Mouse (Mus musculus): ENCODE measurements around the gene 1700018B08Rik. TPM values are rescaled to one million over a fixed set of nuclear protein-coding genes. Genes with fewer than 3 reads are reported as not detected.

Gene 1700018B08Rik
- polyA plus RNA-seq, 1 experiment from 2014 or later, result not detected

- no peaks in the 10 kb centered on the region for H3K27me3 ChIP-seq (ENCODE audit: control insufficient read depth, insufficient read depth, low read length)
- H3K4me3 ChIP-seq (ENCODE audit: low read length), result no peak overlapping the region
- 38% methylated on average over 8 of the region's 8 CpGs for WGBS
- H3K27ac ChIP-seq (ENCODE audit: low read length), result no peak overlapping the region
- no peak overlapping the region for H3K4me2 ChIP-seq (ENCODE audit: low read depth, low read length)
- H3K9ac ChIP-seq (ENCODE audit: low read length), result no peak overlapping the region
- ATAC-seq (replicated peaks; ENCODE audit: extremely low read depth, insufficient read depth, low FRiP score), result no peak
- H3K9me3 ChIP-seq (replicated peaks; ENCODE audit: control insufficient read depth, low read length), result no peaks in the 10 kb centered on the region
- H3K4me1 ChIP-seq (ENCODE audit: control insufficient read depth, insufficient read depth, low read length), result peaks cover 7% of the 10 kb centered on the region
- H3K36me3 ChIP-seq (ENCODE audit: control insufficient read depth, insufficient read depth), result no peaks in the 10 kb centered on the region
Observed at GRCm38 (mm10) chr8:121583653-121584052, 39.5 kb upstream of the 1700018B08Rik start.

GRCm38 (mm10) chr8:121580465-121580864, 36.3 kb upstream of the 1700018B08Rik start:
- 36% methylated on average over 9 of the region's 9 CpGs for WGBS

GRCm38 (mm10) chr8:121578676-121579451, 34.7 kb upstream of the 1700018B08Rik start, which contains the start of gene Fbxo31:
Fbxo31 (minus strand) TSS chr8:121578806.
- no peaks in the 10 kb centered on the region for H3K36me3 ChIP-seq (ENCODE audit: control insufficient read depth, insufficient read depth)
- 1% methylated on average over 55 of the region's 63 CpGs for WGBS
- H3K4me2 ChIP-seq (ENCODE audit: low read depth, low read length), result peak within 1 kb of the TSS; percentile 94
- ATAC-seq (replicated peaks; ENCODE audit: extremely low read depth, insufficient read depth, low FRiP score), result peak; percentile 91
- H3K27me3 ChIP-seq (ENCODE audit: control insufficient read depth, insufficient read depth, low read length), result no peaks in the 10 kb centered on the region
- H3K9me3 ChIP-seq (replicated peaks; ENCODE audit: control insufficient read depth, low read length), result no peaks in the 10 kb centered on the region
- peaks cover 12% of the 10 kb centered on the region for H3K4me1 ChIP-seq (ENCODE audit: control insufficient read depth, insufficient read depth, low read length)
- H3K27ac ChIP-seq (ENCODE audit: low read length), result peak within 1 kb of the TSS; percentile 50
- H3K4me3 ChIP-seq (ENCODE audit: low read length), result peak within 1 kb of the TSS; percentile 93
- peak within 1 kb of the TSS; percentile 94 for H3K9ac ChIP-seq (ENCODE audit: low read length)

More at GRCm38 (mm10) chr8:121580465-121580864, 36.3 kb upstream of the 1700018B08Rik start:
- no peak for ATAC-seq (replicated peaks; ENCODE audit: extremely low read depth, insufficient read depth, low FRiP score)
- Histone ChIP-seq H3K36me3 (ENCODE audit: control insufficient read depth, insufficient read depth) (no peaks in the 10 kb centered on the region), H3K4me1 (ENCODE audit: control insufficient read depth, insufficient read depth, low read length) (peaks cover 16% of the 10 kb centered on the region), H3K4me3 (ENCODE audit: low read length) (no peak overlapping the region), H3K4me2 (ENCODE audit: low read depth, low read length) (no peak overlapping the region), H3K27me3 (ENCODE audit: control insufficient read depth, insufficient read depth, low read length) (no peaks in the 10 kb centered on the region), H3K9me3 (replicated peaks; ENCODE audit: control insufficient read depth, low read length) (no peaks in the 10 kb centered on the region), H3K27ac (ENCODE audit: low read length) (no peak overlapping the region), H3K9ac (ENCODE audit: low read length) (no peak overlapping the region)

GRCm38 (mm10) chr8:121577751-121578675, 33.9 kb upstream of the 1700018B08Rik start:
- WGBS, result 2% methylated on average over 44 of the region's 44 CpGs
- Histone ChIP-seq H3K27me3 (ENCODE audit: control insufficient read depth, insufficient read depth, low read length) (no peaks in the 10 kb centered on the region), H3K36me3 (ENCODE audit: control insufficient read depth, insufficient read depth) (no peaks in the 10 kb centered on the region), H3K9me3 (replicated peaks; ENCODE audit: control insufficient read depth, low read length) (no peaks in the 10 kb centered on the region), H3K4me2 (ENCODE audit: low read depth, low read length) (peak overlapping the region; percentile 94), H3K9ac (ENCODE audit: low read length) (peak overlapping the region; percentile 94), H3K4me1 (ENCODE audit: control insufficient read depth, insufficient read depth, low read length) (peaks cover 20% of the 10 kb centered on the region), H3K4me3 (ENCODE audit: low read length) (peak overlapping the region; percentile 93), H3K27ac (ENCODE audit: low read length) (peak overlapping the region; percentile 50)
- ATAC-seq (replicated peaks; ENCODE audit: extremely low read depth, insufficient read depth, low FRiP score), result peak; percentile 44

GRCm38 (mm10) chr8:121575661-121576060, 31.5 kb upstream of the 1700018B08Rik start:
- no peaks in the 10 kb centered on the region for H3K9me3 ChIP-seq (replicated peaks; ENCODE audit: control insufficient read depth, low read length)
- H3K36me3 ChIP-seq (ENCODE audit: control insufficient read depth, insufficient read depth), result no peaks in the 10 kb centered on the region
- no peak for ATAC-seq (replicated peaks; ENCODE audit: extremely low read depth, insufficient read depth, low FRiP score)
- peaks cover 20% of the 10 kb centered on the region for H3K4me1 ChIP-seq (ENCODE audit: control insufficient read depth, insufficient read depth, low read length)
- no peak overlapping the region for H3K9ac ChIP-seq (ENCODE audit: low read length)
- no peaks in the 10 kb centered on the region for H3K27me3 ChIP-seq (ENCODE audit: control insufficient read depth, insufficient read depth, low read length)
- H3K27ac ChIP-seq (ENCODE audit: low read length), result no peak overlapping the region
- 80% methylated on average over 3 of the region's 3 CpGs for WGBS
- H3K4me2 ChIP-seq (ENCODE audit: low read depth, low read length), result no peak overlapping the region
- H3K4me3 ChIP-seq (ENCODE audit: low read length), result no peak overlapping the region

- WGBS, result 19% methylated on average over 3 of the region's 3 CpGs
- Histone ChIP-seq H3K27ac (ENCODE audit: low read length) (no peak overlapping the region), H3K36me3 (ENCODE audit: control insufficient read depth, insufficient read depth) (no peaks in the 10 kb centered on the region), H3K4me2 (ENCODE audit: low read depth, low read length) (no peak overlapping the region), H3K27me3 (ENCODE audit: control insufficient read depth, insufficient read depth, low read length) (no peaks in the 10 kb centered on the region), H3K9ac (ENCODE audit: low read length) (no peak overlapping the region), H3K4me1 (ENCODE audit: control insufficient read depth, insufficient read depth, low read length) (peaks cover 20% of the 10 kb centered on the region), H3K4me3 (ENCODE audit: low read length) (no peak overlapping the region), H3K9me3 (replicated peaks; ENCODE audit: control insufficient read depth, low read length) (no peaks in the 10 kb centered on the region)
- peak; percentile 45; the same call in 1 of the 2 replicates for ATAC-seq (replicated peaks; ENCODE audit: extremely low read depth, insufficient read depth, low FRiP score)
Observed at GRCm38 (mm10) chr8:121573275-121573674, 29.2 kb upstream of the 1700018B08Rik start.

GRCm38 (mm10) chr8:121572121-121572520, 28.0 kb upstream of the 1700018B08Rik start:
- H3K9me3 ChIP-seq (replicated peaks; ENCODE audit: control insufficient read depth, low read length), result no peaks in the 10 kb centered on the region
- WGBS, result 80% methylated on average over 7 of the region's 7 CpGs
- no peak overlapping the region for H3K9ac ChIP-seq (ENCODE audit: low read length)
- no peak overlapping the region for H3K27ac ChIP-seq (ENCODE audit: low read length)
- H3K36me3 ChIP-seq (ENCODE audit: control insufficient read depth, insufficient read depth), result no peaks in the 10 kb centered on the region
- no peak for ATAC-seq (replicated peaks; ENCODE audit: extremely low read depth, insufficient read depth, low FRiP score)
- no peaks in the 10 kb centered on the region for H3K27me3 ChIP-seq (ENCODE audit: control insufficient read depth, insufficient read depth, low read length)
- peaks cover 12% of the 10 kb centered on the region for H3K4me1 ChIP-seq (ENCODE audit: control insufficient read depth, insufficient read depth, low read length)
- H3K4me2 ChIP-seq (ENCODE audit: low read depth, low read length), result no peak overlapping the region
- H3K4me3 ChIP-seq (ENCODE audit: low read length), result no peak overlapping the region

- Histone ChIP-seq H3K4me3 (ENCODE audit: low read length) (peak overlapping the region; percentile 13), H3K4me1 (ENCODE audit: control insufficient read depth, insufficient read depth, low read length) (peaks cover 7% of the 10 kb centered on the region), H3K9me3 (replicated peaks; ENCODE audit: control insufficient read depth, low read length) (no peaks in the 10 kb centered on the region), H3K36me3 (ENCODE audit: control insufficient read depth, insufficient read depth) (no peaks in the 10 kb centered on the region), H3K27me3 (ENCODE audit: control insufficient read depth, insufficient read depth, low read length) (no peaks in the 10 kb centered on the region), H3K4me2 (ENCODE audit: low read depth, low read length) (peak overlapping the region; percentile 39), H3K27ac (ENCODE audit: low read length) (no peak overlapping the region), H3K9ac (ENCODE audit: low read length) (no peak overlapping the region)
- ATAC-seq (replicated peaks; ENCODE audit: extremely low read depth, insufficient read depth, low FRiP score), result no peak
- WGBS, result 68% methylated on average over 17 of the region's 17 CpGs
Observed at GRCm38 (mm10) chr8:121570801-121571200, 26.7 kb upstream of the 1700018B08Rik start.

Measured in heart, embryonic 16.5 days (tissue).